Mouse (Mus musculus) MEL (cell line): Measurements from ENCODE around the gene Tm4sf5.

ENCODE experiments used
- GATA1 ChIP-seq: IDR thresholded peaks from 2 replicates; pipeline ENCODE4 v1.6.1; 2011; ENCODE audit warnings: low read depth, low read length, improper control_type of control experiment
- HCFC1 ChIP-seq: IDR thresholded peaks from 2 replicates; pipeline ENCODE4 v1.6.1; 2012; ENCODE audit warnings: low read depth, mild to moderate bottlenecking, inconsistent platforms, low read length, improper control_type of control experiment, moderate library complexity
- MAX ChIP-seq: IDR thresholded peaks from 2 replicates; pipeline ENCODE4 v1.6.1; 2011; ENCODE audit warnings: low read length, improper control_type of control experiment
- MYC ChIP-seq: IDR thresholded peaks from 2 replicates; pipeline ENCODE4 v1.6.1; 2011; ENCODE audit warnings: low read depth, mild to moderate bottlenecking, low read length, improper control_type of control experiment, moderate library complexity
- POLR2A ChIP-seq, 2 experiments: IDR thresholded peaks; 2 replicates each; pipeline ENCODE4 v1.6.1; 2011 to 2012; ENCODE audit warnings: low read length in 2 of 2, mild to moderate bottlenecking in 2 of 2, control low read depth in 1 of 2, improper control_type of control experiment in 1 of 2, low read depth in 1 of 2, moderate library complexity in 1 of 2; ENCODE audit not compliant: control insufficient read depth in 1 of 2, insufficient read depth in 1 of 2, poor library complexity in 1 of 2
- TAL1 ChIP-seq: IDR thresholded peaks from 2 replicates; pipeline ENCODE4 v1.6.1; 2012; ENCODE audit warnings: mild to moderate bottlenecking, inconsistent platforms, low read length, moderate library complexity, mixed read lengths
- TBP ChIP-seq: IDR thresholded peaks from 2 replicates; pipeline ENCODE4 v1.8.0; 2011; ENCODE audit warnings: low read depth, low read length, improper control_type of control experiment
- TCF12 ChIP-seq: IDR thresholded peaks from 2 replicates; pipeline ENCODE4 v1.6.1; 2014; ENCODE audit warnings: low read depth, mild to moderate bottlenecking, inconsistent platforms, low read length, improper control_type of control experiment, moderate library complexity
- USF2 ChIP-seq, 2 experiments: IDR thresholded peaks; 2 replicates each; pipeline ENCODE4 v1.6.1; 2011 to 2012; ENCODE audit warnings: improper control_type of control experiment in 2 of 2, low read length in 2 of 2, borderline replicate concordance in 1 of 2, inconsistent platforms in 1 of 2, low read depth in 1 of 2, mild to moderate bottlenecking in 1 of 2; ENCODE audit not compliant: insufficient read depth in 1 of 2

DNA sequence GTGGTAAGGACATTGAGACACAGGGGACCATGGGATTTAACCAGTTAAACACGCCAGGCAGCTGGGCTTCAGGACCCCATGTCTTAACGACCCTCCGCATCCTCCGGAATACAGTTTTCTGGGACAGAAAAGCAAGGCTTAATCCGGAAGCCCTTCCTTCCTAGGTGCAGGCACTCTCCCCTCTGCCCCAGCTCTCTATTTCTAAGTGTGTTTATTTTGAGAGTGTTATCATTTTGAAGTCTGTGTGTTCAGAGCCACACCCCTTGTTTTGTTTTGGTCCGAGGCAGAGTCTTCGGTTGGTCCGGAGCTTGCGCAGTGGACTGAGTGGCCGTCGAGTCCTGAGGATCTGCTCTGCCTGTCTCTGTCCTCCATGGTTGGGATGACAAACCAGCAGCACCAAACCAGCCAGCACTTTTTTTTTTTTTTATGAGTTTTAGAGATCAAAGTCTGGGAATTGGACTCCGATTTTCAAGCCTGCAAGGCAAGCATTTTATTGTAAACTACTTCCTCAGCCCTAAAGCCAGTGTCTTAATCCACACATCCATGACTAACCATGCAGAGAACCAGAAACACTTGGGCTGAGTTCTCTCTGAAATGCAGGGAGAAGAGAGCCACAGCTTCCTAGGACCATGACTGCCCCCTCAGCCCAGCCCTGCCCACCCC lies 30.0 kb upstream of the Tm4sf5 start:
- no peak for TF ChIP-seq MAX
- no peak for TF ChIP-seq TBP
- no peak for TF ChIP-seq TCF12
- no peak for TF ChIP-seq POLR2A (IDR thresholded peaks at IDR 0.05; ENCODE audit: control insufficient read depth in 1 of 2, insufficient read depth in 1 of 2, low read depth in 1 of 2, low read length in 2 of 2, poor library complexity in 1 of 2)
- no peak for TF ChIP-seq HCFC1
- no peak for TF ChIP-seq USF2 (IDR thresholded peaks at IDR 0.05; ENCODE audit: borderline replicate concordance in 1 of 2, insufficient read depth in 1 of 2, low read depth in 1 of 2, low read length in 2 of 2)
- no peak for TF ChIP-seq GATA1
- no peak for TF ChIP-seq MYC
- no peak for TF ChIP-seq TAL1
